Mouse (Mus musculus): ENCODE measurements around the gene Il7r. TPM values are rescaled to one million over a fixed set of nuclear protein-coding genes. Genes with fewer than 3 reads are reported as not detected.

The Il7r gene
- polyA plus RNA-seq, 1 experiment from 2014 or later, result not detected

DNA sequence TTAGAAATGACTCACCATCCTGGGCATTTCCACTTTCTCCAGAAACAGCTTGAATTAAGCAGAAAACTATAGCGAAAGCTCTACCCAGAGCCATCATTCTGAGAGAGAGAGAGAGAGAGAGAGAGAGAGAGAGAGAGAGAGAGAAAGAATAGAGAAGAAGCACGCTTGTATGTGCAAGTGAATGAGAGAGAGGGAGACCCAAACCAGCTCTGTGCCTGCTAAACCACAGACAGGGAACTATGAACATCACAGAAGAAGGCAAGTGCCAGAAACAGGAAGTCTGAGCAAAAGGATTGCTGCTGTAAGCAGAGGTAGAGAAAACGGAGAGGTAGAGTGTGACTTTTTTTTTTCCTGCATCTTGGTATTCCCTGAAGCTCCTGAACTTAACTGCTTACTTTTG is 330 bp downstream of the Il7r start:
- H3K4me3 ChIP-seq, result no peak overlapping the region
- no peaks in the 10 kb centered on the region for H3K27me3 ChIP-seq
- H3K4me2 ChIP-seq (replicated peaks), result no peak overlapping the region
- H3K27ac ChIP-seq (replicated peaks), result no peak overlapping the region
- H3K36me3 ChIP-seq, result no peaks in the 10 kb centered on the region
- 73% methylated on average over 3 of the region's 3 CpGs for WGBS
- no peak overlapping the region for H3K9ac ChIP-seq (replicated peaks)
- H3K4me1 ChIP-seq, result no peaks in the 10 kb centered on the region
- ATAC-seq (replicated peaks), result no peak
- no peaks in the 10 kb centered on the region for H3K9me3 ChIP-seq

DNA sequence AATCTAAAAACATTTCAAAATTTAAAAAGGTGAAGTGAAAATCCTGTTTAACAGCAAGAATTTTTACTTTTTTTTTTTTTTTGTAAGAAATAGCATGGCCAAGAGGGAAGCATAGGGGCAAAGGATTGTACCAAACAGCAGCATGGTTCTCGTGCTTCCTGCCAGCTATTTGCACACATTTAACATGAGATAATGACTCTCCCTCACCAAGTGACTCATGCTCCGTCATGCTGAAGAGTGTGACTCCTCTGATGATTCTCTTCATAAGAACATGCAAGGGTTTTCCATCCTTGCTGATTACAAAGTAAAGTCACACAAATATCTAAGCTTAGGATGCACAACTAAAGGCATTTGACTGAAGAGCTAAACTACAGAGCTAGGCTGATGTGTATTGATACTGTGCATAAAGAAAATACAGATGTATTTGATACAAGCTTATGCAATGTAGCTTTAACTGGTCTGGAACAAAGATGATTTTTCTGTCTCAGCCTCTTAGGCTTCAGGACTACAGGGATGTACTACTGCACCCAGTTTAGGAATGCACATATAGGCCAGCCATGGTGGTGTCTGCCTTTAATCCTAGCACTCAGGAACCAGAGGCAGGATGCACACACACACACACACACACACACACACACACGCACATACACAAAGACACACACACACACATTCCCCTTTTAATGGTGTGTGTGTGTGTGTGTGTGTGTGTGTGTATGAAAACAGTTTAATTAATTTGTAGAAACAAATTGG is 1.6 kb downstream of the Il7r start:
- H3K27ac ChIP-seq (replicated peaks), result no peak overlapping the region
- ATAC-seq (replicated peaks), result no peak
- no peaks in the 10 kb centered on the region for H3K27me3 ChIP-seq
- H3K4me1 ChIP-seq, result no peaks in the 10 kb centered on the region
- no peaks in the 10 kb centered on the region for H3K9me3 ChIP-seq
- H3K36me3 ChIP-seq, result no peaks in the 10 kb centered on the region
- H3K4me3 ChIP-seq, result no peak overlapping the region
- WGBS, result 68% methylated on average over 3 of the region's 3 CpGs
- no peak overlapping the region for H3K9ac ChIP-seq (replicated peaks)
- H3K4me2 ChIP-seq (replicated peaks), result no peak overlapping the region

DNA sequence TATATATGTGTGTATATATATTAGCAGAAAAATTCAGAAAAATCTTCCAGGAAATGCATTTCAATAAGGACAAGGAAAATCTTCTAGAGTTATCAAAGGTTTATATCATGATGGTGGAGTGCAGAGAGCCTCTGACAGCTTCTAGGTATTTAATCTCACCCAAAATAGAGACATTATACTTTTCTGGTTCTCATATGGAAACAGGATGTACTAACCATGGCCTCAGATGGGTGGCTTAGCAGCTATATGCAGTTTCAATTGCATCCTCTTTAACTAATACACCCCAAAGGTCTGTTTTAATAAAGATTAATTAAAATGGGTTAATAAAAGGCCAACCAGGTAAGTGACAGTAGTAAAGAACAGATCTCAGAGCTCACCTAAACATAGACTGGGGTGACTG is 3.6 kb downstream of the Il7r start:
- H3K4me3 ChIP-seq, result no peak overlapping the region
- H3K9me3 ChIP-seq, result no peaks in the 10 kb centered on the region
- no peak overlapping the region for H3K9ac ChIP-seq (replicated peaks)
- no peaks in the 10 kb centered on the region for H3K4me1 ChIP-seq
- H3K36me3 ChIP-seq, result no peaks in the 10 kb centered on the region
- H3K27ac ChIP-seq (replicated peaks), result no peak overlapping the region
- ATAC-seq (replicated peaks), result no peak
- no peak overlapping the region for H3K4me2 ChIP-seq (replicated peaks)
- no peaks in the 10 kb centered on the region for H3K27me3 ChIP-seq

DNA sequence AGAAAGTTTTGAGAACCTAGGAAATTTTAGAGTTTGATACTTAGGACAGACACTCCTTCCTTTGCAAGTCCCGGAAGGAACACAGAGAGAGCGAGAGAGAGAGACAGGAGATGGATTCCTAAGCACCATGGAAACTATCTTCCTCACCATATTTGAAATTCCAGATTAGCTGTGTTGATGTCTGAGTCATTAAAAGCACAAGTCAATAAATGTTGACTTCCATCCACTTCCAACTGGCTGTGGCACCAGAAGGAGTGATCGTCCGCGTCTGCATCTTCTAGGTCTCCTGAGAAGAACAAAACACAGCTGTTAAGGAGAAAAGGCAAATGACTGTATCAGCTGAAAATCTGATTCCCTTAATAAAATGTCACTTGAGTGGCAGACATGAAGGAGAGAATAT is 5.1 kb downstream of the Il7r start:
- ATAC-seq (replicated peaks), result no peak
- H3K36me3 ChIP-seq, result no peaks in the 10 kb centered on the region

DNA sequence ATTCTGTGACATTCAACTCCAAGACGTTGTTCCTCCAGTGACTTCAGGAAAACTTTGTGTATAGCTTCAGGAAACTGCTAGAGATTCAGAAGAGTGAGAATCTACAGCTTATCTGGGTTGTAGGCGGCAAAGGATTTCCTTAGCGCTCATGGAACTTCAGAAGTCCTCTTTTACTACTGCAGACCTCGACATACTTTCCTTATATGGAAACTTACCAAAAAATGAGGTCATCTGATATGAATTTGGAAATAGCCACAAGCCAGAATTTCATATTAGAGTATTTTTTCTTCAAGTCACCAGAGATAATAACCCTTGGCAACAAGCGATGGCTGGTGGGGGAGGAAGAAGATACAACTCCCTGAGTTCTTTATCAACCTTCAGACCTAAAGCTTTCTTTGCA is 6.0 kb downstream of the Il7r start:
- Histone ChIP-seq H3K36me3 (no peaks in the 10 kb centered on the region), H3K9me3 (no peaks in the 10 kb centered on the region), H3K27me3 (no peaks in the 10 kb centered on the region), H3K9ac (replicated peaks) (no peak overlapping the region), H3K4me2 (replicated peaks) (no peak overlapping the region), H3K4me3 (no peak overlapping the region), H3K4me1 (no peaks in the 10 kb centered on the region), H3K27ac (replicated peaks) (no peak overlapping the region)
- ATAC-seq (replicated peaks), result no peak
- WGBS, result 85% methylated on average over 5 of the region's 5 CpGs

More for the DNA sequence above, 5.1 kb downstream of the Il7r start:
- Histone ChIP-seq H3K27ac (replicated peaks) (no peak overlapping the region), H3K4me3 (no peak overlapping the region), H3K9me3 (no peaks in the 10 kb centered on the region), H3K27me3 (no peaks in the 10 kb centered on the region), H3K4me1 (no peaks in the 10 kb centered on the region), H3K9ac (replicated peaks) (no peak overlapping the region), H3K4me2 (replicated peaks) (no peak overlapping the region)
- WGBS, result 92% methylated on average over 5 of the region's 5 CpGs

DNA sequence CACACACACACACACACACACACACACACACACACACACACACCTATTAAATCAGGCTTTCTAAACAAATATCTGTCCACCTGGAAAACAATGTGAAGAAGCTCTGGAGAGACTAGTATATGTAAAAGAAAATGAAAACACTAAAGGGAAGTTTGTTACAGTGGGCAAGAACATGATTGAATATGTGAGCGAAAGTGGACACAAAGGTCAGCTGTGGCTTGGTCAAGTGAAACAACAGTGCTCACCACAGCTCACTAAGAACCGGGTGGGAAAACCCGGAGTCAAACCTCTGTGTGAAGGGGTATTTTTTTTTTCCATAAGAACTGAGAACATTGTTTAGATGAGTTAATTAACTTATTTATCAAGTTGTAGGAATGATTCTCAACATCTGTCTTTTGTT is 6.9 kb downstream of the Il7r start:
- Histone ChIP-seq H3K27me3 (no peaks in the 10 kb centered on the region), H3K27ac (replicated peaks) (no peak overlapping the region), H3K9ac (replicated peaks) (no peak overlapping the region), H3K9me3 (no peaks in the 10 kb centered on the region), H3K36me3 (no peaks in the 10 kb centered on the region), H3K4me2 (replicated peaks) (no peak overlapping the region), H3K4me3 (no peak overlapping the region), H3K4me1 (no peaks in the 10 kb centered on the region)
- no peak for ATAC-seq (replicated peaks)
- WGBS, result 86% methylated on average over 3 of the region's 3 CpGs

DNA sequence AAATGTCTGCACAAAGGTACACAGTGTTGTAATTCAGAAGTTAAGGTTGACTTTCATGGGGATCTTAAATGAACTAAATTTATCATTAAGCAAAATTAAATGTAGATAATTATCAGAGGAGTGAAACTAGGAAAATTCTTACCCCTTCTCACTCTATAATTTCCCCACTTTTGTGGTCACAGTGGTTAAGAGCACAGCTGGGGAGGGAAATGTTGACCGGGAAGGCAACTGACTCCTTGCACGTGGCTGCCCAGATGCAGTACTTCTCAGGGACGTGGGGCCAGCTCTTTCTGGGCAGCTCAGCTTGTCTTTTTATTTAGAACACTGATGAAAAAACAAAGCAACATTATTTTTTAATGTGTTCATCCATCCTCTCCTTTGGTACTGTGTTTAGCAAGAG is 37.9 kb downstream of the Il7r start:
- Histone ChIP-seq H3K9me3 (no peaks in the 10 kb centered on the region), H3K27me3 (no peaks in the 10 kb centered on the region), H3K9ac (replicated peaks) (no peak overlapping the region), H3K4me1 (no peaks in the 10 kb centered on the region), H3K4me2 (replicated peaks) (no peak overlapping the region), H3K27ac (replicated peaks) (no peak overlapping the region), H3K4me3 (no peak overlapping the region), H3K36me3 (no peaks in the 10 kb centered on the region)
- WGBS, result 86% methylated on average over 3 of the region's 3 CpGs
- ATAC-seq (replicated peaks), result no peak

DNA sequence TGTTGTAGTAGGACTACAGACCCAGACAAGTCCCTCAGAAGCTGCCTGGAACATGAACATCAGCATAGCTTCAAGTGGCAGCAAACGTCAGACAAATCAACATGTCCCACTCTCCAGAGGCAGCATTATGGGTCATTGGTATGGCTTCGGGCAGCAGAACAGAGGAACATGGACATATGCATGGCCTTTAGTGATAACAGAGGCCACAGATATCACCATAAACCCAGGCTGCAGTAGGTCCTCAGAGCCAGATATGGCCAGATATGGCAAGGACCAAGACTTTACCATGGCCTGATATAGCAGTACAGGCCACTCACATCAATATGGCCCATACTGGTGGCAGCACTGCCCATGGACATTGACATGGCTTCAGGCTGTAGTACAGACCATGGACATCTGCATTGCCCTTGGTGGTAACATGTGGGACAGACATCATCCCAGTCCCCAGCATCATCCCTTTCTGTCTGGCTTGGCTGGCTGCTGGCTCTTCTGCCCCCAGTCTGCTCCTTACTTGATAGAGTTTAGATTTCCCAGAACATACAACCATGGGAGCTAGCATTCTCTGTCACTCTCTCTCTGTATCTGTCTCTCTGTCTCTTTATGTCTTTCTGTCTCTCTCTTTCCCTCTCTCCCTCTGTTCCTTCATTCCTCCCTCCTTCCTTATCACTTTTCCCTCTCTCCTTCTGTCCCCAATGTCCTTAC is 40.4 kb downstream of the Il7r start:
- 94% methylated on average over 2 of the region's 2 CpGs for WGBS

DNA sequence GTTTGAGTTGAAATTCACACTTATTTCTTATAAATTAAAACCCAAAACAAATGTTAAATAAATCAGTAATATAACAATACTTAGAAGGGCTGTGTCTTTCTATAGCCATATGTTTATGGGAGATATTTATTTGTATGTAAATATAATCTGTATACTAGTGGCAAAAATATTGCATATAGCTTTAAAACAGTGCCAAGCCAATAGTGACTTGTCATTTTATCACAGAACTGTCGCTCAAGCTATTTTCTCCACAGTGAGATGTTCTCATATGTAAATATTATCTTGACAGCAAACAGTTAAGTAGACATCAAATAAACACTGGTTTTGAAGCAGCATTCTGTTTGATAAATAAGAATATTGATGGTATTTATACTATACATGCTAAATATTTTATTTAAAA is 56.8 kb downstream of the Il7r start:
- H3K27me3 ChIP-seq, result no peaks in the 10 kb centered on the region
- H3K9ac ChIP-seq (replicated peaks), result no peak overlapping the region
- no peak for ATAC-seq (replicated peaks)
- H3K36me3 ChIP-seq, result no peaks in the 10 kb centered on the region
- H3K4me2 ChIP-seq (replicated peaks), result no peak overlapping the region
- no peaks in the 10 kb centered on the region for H3K9me3 ChIP-seq
- H3K4me1 ChIP-seq, result no peaks in the 10 kb centered on the region
- no peak overlapping the region for H3K4me3 ChIP-seq
- no peak overlapping the region for H3K27ac ChIP-seq (replicated peaks)
- 74% methylated on average over 1 of the region's 1 CpGs for WGBS

More for the DNA sequence above, 40.4 kb downstream of the Il7r start:
- Histone ChIP-seq H3K4me1 (no peaks in the 10 kb centered on the region), H3K27ac (replicated peaks) (no peak overlapping the region), H3K36me3 (no peaks in the 10 kb centered on the region), H3K27me3 (no peaks in the 10 kb centered on the region), H3K4me2 (replicated peaks) (no peak overlapping the region), H3K9me3 (no peaks in the 10 kb centered on the region), H3K4me3 (no peak overlapping the region), H3K9ac (replicated peaks) (no peak overlapping the region)
- no peak for ATAC-seq (replicated peaks)

DNA sequence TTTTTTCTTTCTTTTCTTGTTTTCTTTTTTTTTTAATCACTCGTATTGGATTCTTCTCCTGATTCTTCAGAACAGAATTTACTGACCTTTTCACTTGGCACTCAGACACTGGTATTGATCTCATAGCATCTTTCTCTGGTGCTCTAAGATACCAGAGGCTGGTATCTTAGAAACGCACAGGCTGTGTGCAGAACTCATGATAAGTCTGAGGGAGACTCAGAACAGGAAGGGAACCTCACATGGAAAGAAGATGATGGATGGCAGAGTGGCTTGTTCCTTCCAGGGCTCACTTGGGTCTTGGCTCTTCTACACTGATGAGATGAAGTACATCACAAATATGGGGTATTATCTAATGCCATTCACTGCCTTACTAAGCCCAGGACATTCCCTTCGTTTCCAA is 57.4 kb downstream of the Il7r start:
- Histone ChIP-seq H3K4me2 (replicated peaks) (no peak overlapping the region), H3K4me1 (no peaks in the 10 kb centered on the region), H3K4me3 (no peak overlapping the region), H3K27me3 (no peaks in the 10 kb centered on the region), H3K36me3 (no peaks in the 10 kb centered on the region), H3K27ac (replicated peaks) (no peak overlapping the region), H3K9ac (replicated peaks) (no peak overlapping the region), H3K9me3 (no peaks in the 10 kb centered on the region)
- no peak for ATAC-seq (replicated peaks)
- 76% methylated on average over 3 of the region's 3 CpGs for WGBS

DNA sequence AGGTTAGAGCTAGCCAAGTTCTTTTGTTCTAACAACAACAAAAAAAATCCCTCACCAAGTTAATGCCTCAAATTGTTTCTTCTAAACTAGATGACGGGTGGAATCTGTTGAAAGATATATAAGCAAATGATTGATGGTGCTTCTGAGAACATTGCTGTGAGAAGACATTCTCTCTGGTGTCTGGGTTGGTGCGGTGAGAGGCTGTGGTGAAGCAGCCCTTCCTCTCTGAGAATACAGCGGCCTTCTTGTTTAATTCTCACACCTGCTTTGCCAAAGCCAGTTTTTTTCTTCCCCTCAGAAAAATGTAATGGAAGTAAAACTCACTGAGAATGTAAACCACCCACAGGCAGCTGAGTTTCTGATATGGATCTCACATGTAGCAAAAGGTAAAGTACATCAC is 57.8 kb downstream of the Il7r start:
- Histone ChIP-seq H3K27ac (replicated peaks) (no peak overlapping the region), H3K36me3 (no peaks in the 10 kb centered on the region), H3K4me3 (no peak overlapping the region), H3K4me1 (no peaks in the 10 kb centered on the region), H3K9ac (replicated peaks) (no peak overlapping the region), H3K27me3 (no peaks in the 10 kb centered on the region), H3K4me2 (replicated peaks) (no peak overlapping the region), H3K9me3 (no peaks in the 10 kb centered on the region)
- no peak for ATAC-seq (replicated peaks)
- WGBS, result 70% methylated on average over 3 of the region's 3 CpGs

DNA sequence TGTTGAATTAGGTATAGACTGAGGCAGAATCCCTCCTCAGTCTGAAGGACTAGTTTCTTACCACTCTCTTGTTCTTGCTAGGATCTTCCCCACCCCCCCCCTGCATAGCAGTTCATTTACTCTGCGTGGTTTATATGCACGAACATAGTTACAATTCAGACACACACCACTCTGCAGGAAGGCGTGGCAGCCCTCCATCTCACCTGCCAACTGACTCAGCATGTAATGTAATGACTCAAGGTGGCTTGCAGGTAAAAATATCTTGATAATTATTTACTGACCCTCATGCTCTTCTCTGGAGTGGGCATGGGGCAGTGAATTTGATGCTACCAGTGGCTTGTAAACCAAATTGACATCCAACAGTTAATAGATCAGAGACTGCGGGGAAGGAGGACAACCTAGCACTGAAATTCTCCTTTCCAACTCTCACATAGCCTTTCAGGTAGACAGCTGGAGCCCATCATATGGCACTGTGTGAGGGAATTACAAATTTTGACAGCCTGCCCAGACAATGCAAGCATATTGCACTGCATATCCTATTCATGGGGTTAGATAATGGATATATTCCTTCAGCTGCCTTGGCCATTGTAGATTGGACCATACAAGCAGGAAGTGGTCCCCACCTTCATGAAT is 58.8 kb downstream of the Il7r start:
- H3K4me1 ChIP-seq, result no peaks in the 10 kb centered on the region
- H3K27ac ChIP-seq (replicated peaks), result no peak overlapping the region
- WGBS, result 92% methylated on average over 4 of the region's 4 CpGs
- no peak overlapping the region for H3K4me3 ChIP-seq
- no peaks in the 10 kb centered on the region for H3K27me3 ChIP-seq
- H3K36me3 ChIP-seq, result no peaks in the 10 kb centered on the region
- no peaks in the 10 kb centered on the region for H3K9me3 ChIP-seq
- no peak overlapping the region for H3K4me2 ChIP-seq (replicated peaks)
- no peak overlapping the region for H3K9ac ChIP-seq (replicated peaks)
- ATAC-seq (replicated peaks), result no peak
